Mouse (Mus musculus) midbrain, embryonic 11.5 days (tissue): ENCODE results near the gene Ntf3. TPM values are rescaled to one million over a fixed set of nuclear protein-coding genes. Genes with fewer than 3 reads are reported as not detected.

Experiments used
- ATAC-seq: fragments of 200-750 bp; cut with Nextera tagmentation; 2 replicates; pipeline ENCODE4 v1.8.0; 2017; ENCODE audit warnings: moderate TSS enrichment, moderate library complexity; ENCODE audit not compliant: low FRiP score
- DNase-seq: peaks from one replicate; pipeline ENCODE4 v3.0.0; 2015; ENCODE audit warnings: low spot score; ENCODE audit errors: missing footprints
- H3K27ac ChIP-seq: fragments of 300-500 bp; sonication (generic); 2 replicates; pipeline ENCODE4 v1.5.1; 2014; ENCODE audit warnings: low read depth, low read length
- H3K27me3 ChIP-seq: fragments of 300-500 bp; sonication (generic); 2 replicates; pipeline ENCODE4 v1.6.1; 2014; ENCODE audit warnings: mild to moderate bottlenecking, low read length, moderate library complexity, mixed read lengths; ENCODE audit not compliant: control insufficient read depth, insufficient read depth
- H3K36me3 ChIP-seq: fragments of 300-500 bp; sonication (generic); 2 replicates; pipeline ENCODE4 v1.6.1; 2014; ENCODE audit warnings: mild to moderate bottlenecking, low read length, moderate library complexity, mixed read lengths; ENCODE audit not compliant: control insufficient read depth, insufficient read depth
- H3K4me1 ChIP-seq: fragments of 300-500 bp; sonication (generic); 2 replicates; pipeline ENCODE4 v1.6.1; 2014; ENCODE audit warnings: low read length; ENCODE audit not compliant: control insufficient read depth, insufficient read depth
- H3K4me2 ChIP-seq: fragments of 300-500 bp; sonication (generic); 2 replicates; pipeline ENCODE4 v1.6.1; 2014; ENCODE audit warnings: mild to moderate bottlenecking, moderate library complexity
- H3K4me3 ChIP-seq: fragments of 300-500 bp; sonication (generic); 2 replicates; pipeline ENCODE4 v1.5.1; 2014; ENCODE audit warnings: low read depth, low read length
- H3K9ac ChIP-seq: fragments of 300-500 bp; sonication (generic); 2 replicates; pipeline ENCODE4 v1.6.1; 2014; ENCODE audit warnings: low read length
- H3K9me3 ChIP-seq: fragments of 300-500 bp; sonication (generic); 2 replicates; pipeline ENCODE4 v1.6.1; 2016; ENCODE audit warnings: low read length; ENCODE audit not compliant: control insufficient read depth
- WGBS: fragments of 180-500 bp; shearing (Covaris S2); extraction: QIAGEN DNeasy Blood & Tissue Kit; methylation state at CpG from one replicate; pipeline ENCODE4 v1.1.7; 2014; 5-methylcytosine and 5-hydroxymethylcytosine counted together
- polyA plus RNA-seq: library from polyadenylated mRNA; unstranded; fragments of >200 nt; fragmentation: Nextera tagmentation; extraction: Ambion mirVana; gene quantifications from 2 replicates; pipeline ENCODE4 v1.2.1, GENCODE M21; 2014

The Ntf3 gene
- polyA plus RNA-seq, 1 experiment from 2014 or later, result 4.0 TPM

GRCm38 (mm10) chr6:126142021-126142554 lies 24.6 kb downstream of the Ntf3 start:
- Histone ChIP-seq H3K9ac (no peak overlapping the region), H3K27ac (no peak overlapping the region), H3K9me3 (no peaks in the 10 kb centered on the region), H3K4me1 (no peaks in the 10 kb centered on the region), H3K4me2 (no peak overlapping the region), H3K27me3 (no peaks in the 10 kb centered on the region), H3K4me3 (no peak overlapping the region), H3K36me3 (no peaks in the 10 kb centered on the region)
- no peak for DNase-seq
- ATAC-seq, result no peak
- WGBS, result 77% methylated on average over 8 of the region's 8 CpGs

- Histone ChIP-seq H3K27ac (no peak overlapping the region), H3K36me3 (no peaks in the 10 kb centered on the region), H3K27me3 (no peaks in the 10 kb centered on the region), H3K4me3 (no peak overlapping the region), H3K9ac (no peak overlapping the region), H3K4me2 (no peak overlapping the region), H3K9me3 (no peaks in the 10 kb centered on the region), H3K4me1 (no peaks in the 10 kb centered on the region)
- WGBS, result 61% methylated on average over 13 of the region's 13 CpGs
- DNase-seq, result no peak
- no peak for ATAC-seq
Measured at GRCm38 (mm10) chr6:126141472-126141871, 25.2 kb downstream of the Ntf3 start.

- ATAC-seq (no peak), DNase-seq (no peak)
- no peaks in the 10 kb centered on the region for H3K4me1 ChIP-seq
- no peaks in the 10 kb centered on the region for H3K36me3 ChIP-seq
- H3K27ac ChIP-seq, result no peak overlapping the region
- 92% methylated on average over 6 of the region's 6 CpGs for WGBS
- H3K9me3 ChIP-seq, result no peaks in the 10 kb centered on the region
- H3K4me3 ChIP-seq, result no peak overlapping the region
- H3K9ac ChIP-seq, result no peak overlapping the region
- H3K27me3 ChIP-seq, result no peaks in the 10 kb centered on the region
- no peak overlapping the region for H3K4me2 ChIP-seq
Measured at GRCm38 (mm10) chr6:126140961-126141360, 25.7 kb downstream of the Ntf3 start.

- Histone ChIP-seq H3K27ac (no peak overlapping the region), H3K9ac (no peak overlapping the region), H3K27me3 (no peaks in the 10 kb centered on the region), H3K4me2 (no peak overlapping the region), H3K9me3 (no peaks in the 10 kb centered on the region), H3K4me1 (no peaks in the 10 kb centered on the region), H3K4me3 (no peak overlapping the region), H3K36me3 (no peaks in the 10 kb centered on the region)
- ATAC-seq (no peak), DNase-seq (no peak)
- 85% methylated on average over 2 of the region's 2 CpGs for WGBS
Measured at GRCm38 (mm10) chr6:126140416-126140815, 26.3 kb downstream of the Ntf3 start.

- Histone ChIP-seq H3K27me3 (no peaks in the 10 kb centered on the region), H3K27ac (no peak overlapping the region), H3K9ac (no peak overlapping the region), H3K9me3 (no peaks in the 10 kb centered on the region), H3K36me3 (no peaks in the 10 kb centered on the region), H3K4me2 (no peak overlapping the region), H3K4me3 (no peak overlapping the region), H3K4me1 (no peaks in the 10 kb centered on the region)
- no peak for DNase-seq
- WGBS, result 85% methylated on average over 19 of the region's 19 CpGs
- ATAC-seq, result no peak
Measured at GRCm38 (mm10) chr6:126134155-126134906, 32.4 kb downstream of the Ntf3 start.

GRCm38 (mm10) chr6:126128238-126128637 lies 38.5 kb downstream of the Ntf3 start:
- Histone ChIP-seq H3K9me3 (no peaks in the 10 kb centered on the region), H3K27me3 (no peaks in the 10 kb centered on the region), H3K4me1 (no peaks in the 10 kb centered on the region), H3K27ac (no peak overlapping the region), H3K9ac (no peak overlapping the region), H3K4me3 (no peak overlapping the region), H3K36me3 (no peaks in the 10 kb centered on the region), H3K4me2 (no peak overlapping the region)
- DNase-seq, result no peak
- 77% methylated on average over 7 of the region's 7 CpGs for WGBS
- ATAC-seq, result no peak

GRCm38 (mm10) chr6:126118247-126118646 lies 48.5 kb downstream of the Ntf3 start:
- WGBS, result 77% methylated on average over 1 of the region's 1 CpGs
- Histone ChIP-seq H3K4me2 (no peak overlapping the region), H3K4me3 (no peak overlapping the region), H3K27me3 (no peaks in the 10 kb centered on the region), H3K9ac (no peak overlapping the region), H3K9me3 (no peaks in the 10 kb centered on the region), H3K27ac (no peak overlapping the region), H3K4me1 (no peaks in the 10 kb centered on the region), H3K36me3 (no peaks in the 10 kb centered on the region)
- no peak for DNase-seq
- no peak for ATAC-seq

- no peak overlapping the region for H3K4me2 ChIP-seq
- DNase-seq (peak; percentile 62), ATAC-seq (no peak)
- no peaks in the 10 kb centered on the region for H3K27me3 ChIP-seq
- no peaks in the 10 kb centered on the region for H3K36me3 ChIP-seq
- no peaks in the 10 kb centered on the region for H3K9me3 ChIP-seq
- WGBS, result 93% methylated on average over 8 of the region's 8 CpGs
- no peaks in the 10 kb centered on the region for H3K4me1 ChIP-seq
- H3K4me3 ChIP-seq, result no peak overlapping the region
- no peak overlapping the region for H3K27ac ChIP-seq
- no peak overlapping the region for H3K9ac ChIP-seq
Measured at GRCm38 (mm10) chr6:126117191-126117590, 49.5 kb downstream of the Ntf3 start.

GRCm38 (mm10) chr6:126114934-126115633 lies 51.6 kb downstream of the Ntf3 start:
- Histone ChIP-seq H3K9me3 (no peaks in the 10 kb centered on the region), H3K4me3 (no peak overlapping the region), H3K4me1 (no peaks in the 10 kb centered on the region), H3K27me3 (no peaks in the 10 kb centered on the region), H3K36me3 (no peaks in the 10 kb centered on the region), H3K27ac (no peak overlapping the region), H3K9ac (no peak overlapping the region), H3K4me2 (no peak overlapping the region)
- ATAC-seq, result no peak
- WGBS, result 72% methylated on average over 10 of the region's 10 CpGs
- peak; percentile 84 for DNase-seq
